Comparison of ENCODE assay signal across 8 mouse cellular contexts in the genomic region with DNA sequence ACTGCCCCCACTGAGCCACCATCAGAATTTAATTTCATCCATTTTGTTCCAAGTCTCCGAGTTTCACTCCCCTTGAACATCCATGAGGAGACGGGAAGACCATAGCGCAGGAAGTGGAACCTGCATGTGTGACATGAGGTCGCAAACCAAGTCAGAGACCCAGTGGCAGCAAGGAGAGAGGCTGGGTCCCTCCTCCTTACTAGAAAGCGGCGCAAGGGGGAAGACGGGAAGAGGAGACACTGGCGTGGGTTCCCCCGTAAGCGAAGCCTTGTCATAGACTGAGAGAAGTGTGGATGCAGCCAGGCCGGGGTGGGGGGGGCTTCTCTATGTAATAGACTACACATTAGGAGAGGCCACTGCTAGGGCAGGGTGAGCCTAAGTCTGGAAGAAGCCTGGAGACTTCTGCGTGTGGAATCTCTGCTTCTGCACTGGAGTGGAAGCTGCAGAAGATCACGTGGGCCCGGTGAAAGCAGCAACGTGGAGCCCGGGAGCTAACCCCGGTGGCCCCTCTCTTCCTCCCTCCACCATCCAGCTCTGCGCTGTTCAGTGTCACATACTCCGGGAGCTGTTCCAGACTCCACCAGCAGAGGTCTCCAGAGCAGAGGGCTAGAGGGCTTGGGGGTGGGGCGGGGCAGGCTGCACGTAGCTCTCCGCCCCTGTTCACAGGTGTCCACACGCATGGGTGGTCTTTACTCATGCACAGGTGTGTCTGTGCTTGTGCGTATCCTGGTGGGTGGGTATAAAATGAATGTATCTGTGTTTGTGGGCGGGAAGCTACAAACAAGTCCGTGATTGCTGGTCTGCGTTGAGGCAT.
DNase-seq lines count a peak whose midpoint lies in the region; ATAC-seq lines count a peak whose summit lies in the region.

No protein-coding gene starts in this region.

- intact Hi-C loops in left cerebral cortex, postnatal 10 days (cut with DNase I) = loop anchor here (5.0 kb wide), 1 partner anchor 159 kb away; the partner anchor contains the start of gene Zfp36l2

- peak; percentile 84 to 92 for DNase-seq in adrenal gland, adult 18-20 months (ENCODE audit: low spot score in 2 of 2)
- DNase-seq in embryo, embryonic 10.5 days (ENCODE audit: low spot score) = peak; percentile 96
- DNase-seq in gastrocnemius, postnatal 25 days = peak; percentile 65
- peak; percentile 65 to 91 for DNase-seq in left cerebral cortex, postnatal 10 days (ENCODE audit: extremely low spot score in 1 of 2, low spot score in 2 of 2)
- peak; percentile 81 to 89 for DNase-seq in right cerebral cortex, postnatal 10 days (ENCODE audit: low spot score in 2 of 2)
- DNase-seq in urinary bladder, postnatal 14 days (ENCODE audit: low spot score) = peak; percentile 93

- ATAC-seq in inflammation-experienced regulatory T-cells, adult 6 months = peak; percentile 75
- peak; percentile 86 for ATAC-seq in megakaryocyte progenitor cell, adult 5-6 weeks (replicated peaks; ENCODE audit: poor library complexity)

Comparison
In these comparisons a context has a peak if more than half of its experiments do, and no peak if none do; other contexts are left out.
1. Peak in every context shown above with its lines: DNase-seq and ATAC-seq.